Mouse (Mus musculus) cerebellum, adult 2 months (tissue): Measurements from ENCODE around the gene Cdk19.

Experiments used
- CTCF ChIP-seq: fragments of 200-500 bp; IDR thresholded peaks from 2 replicates; pipeline ENCODE4 v1.5.1; 2011; ENCODE audit warnings: low read depth, mild to moderate bottlenecking, control low read depth, low read length, moderate library complexity, borderline replicate concordance; ENCODE audit not compliant: insufficient read depth
- POLR2A ChIP-seq: fragments of 200-500 bp; IDR thresholded peaks from 2 replicates; pipeline ENCODE4 v1.6.1; 2011; ENCODE audit warnings: low read length, control low read depth, borderline replicate concordance; ENCODE audit not compliant: insufficient read depth

DNA sequence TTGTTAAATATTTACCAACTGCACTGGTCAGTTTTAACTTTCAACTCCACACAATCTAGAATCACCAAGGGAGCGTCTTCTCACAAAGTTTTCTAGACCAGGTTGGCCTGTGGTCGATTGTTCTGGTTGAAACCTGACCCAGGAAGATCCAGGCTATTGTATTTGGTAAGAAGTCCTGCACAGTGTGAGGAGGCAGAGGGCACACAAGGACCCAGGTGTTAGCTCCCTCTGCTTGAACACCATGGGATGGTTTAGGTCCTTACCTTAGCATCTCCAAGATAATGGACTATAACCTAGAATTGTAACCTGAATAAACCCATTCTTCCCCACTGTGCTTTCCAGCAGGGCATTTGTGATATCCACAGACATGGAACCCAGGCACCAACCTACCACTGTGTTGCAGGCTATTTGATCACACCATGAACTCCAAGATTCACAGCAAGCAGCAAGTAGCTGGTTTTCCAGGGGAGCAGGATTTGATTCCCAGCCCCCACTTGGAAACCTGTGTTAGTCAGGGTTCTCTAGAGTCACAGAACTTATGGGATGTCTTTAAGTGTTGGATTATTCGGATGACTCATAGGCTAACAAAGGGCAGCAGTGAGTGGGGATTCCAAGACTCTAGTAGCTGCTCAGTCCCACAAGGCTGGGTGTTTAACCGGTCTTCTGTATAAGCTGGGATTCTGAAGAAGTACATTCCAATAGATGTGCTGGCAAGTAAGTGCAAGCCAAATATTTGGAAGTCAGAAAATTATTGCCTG lies 31.4 kb upstream of the Cdk19 start:
- no peak for TF ChIP-seq CTCF
- no peak for TF ChIP-seq POLR2A
